Mouse (Mus musculus) right cerebral cortex, adult 18-20 months (tissue): ENCODE data around the gene Sept7.
A peak's percentile ranks its signal among the peaks of the same experiment; 100 is the strongest.
"Not testable (repeated sequence)": the region's sequence is repeated elsewhere in the genome, so short reads cannot be mapped to it uniquely, and the experiment has no call there.

Source experiments
- DNase-seq: peaks from one replicate; pipeline ENCODE4 v3.0.0; 2022; ENCODE audit warnings: mixed read lengths

Sept7 gene

DNA sequence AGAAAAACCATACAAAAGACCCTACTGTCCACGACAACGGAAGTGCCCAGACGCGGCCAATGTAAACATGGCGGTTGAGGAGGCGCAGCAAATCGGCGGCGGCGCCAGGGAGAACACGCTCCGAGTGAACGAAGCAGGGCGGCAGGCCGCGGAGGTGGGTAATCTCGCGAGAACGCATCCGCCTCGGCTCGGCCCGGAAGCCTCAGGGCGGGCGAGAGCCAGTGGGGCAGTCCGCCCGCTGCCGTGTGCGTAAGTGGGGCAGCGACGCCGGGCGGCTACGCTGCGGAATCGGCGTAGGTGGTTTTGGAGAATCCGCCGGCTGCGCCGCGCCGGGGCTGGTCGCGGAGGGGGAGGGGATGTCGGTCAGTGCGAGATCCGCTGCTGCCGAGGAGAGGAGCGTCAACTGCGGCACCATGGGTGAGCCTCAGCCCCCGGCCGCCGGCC is at the start of gene Sept7:
TSS of gene Sept7 (plus strand) at position 157 of the 444 bp plus-strand sequence.
- peak; percentile 99 for DNase-seq

DNA sequence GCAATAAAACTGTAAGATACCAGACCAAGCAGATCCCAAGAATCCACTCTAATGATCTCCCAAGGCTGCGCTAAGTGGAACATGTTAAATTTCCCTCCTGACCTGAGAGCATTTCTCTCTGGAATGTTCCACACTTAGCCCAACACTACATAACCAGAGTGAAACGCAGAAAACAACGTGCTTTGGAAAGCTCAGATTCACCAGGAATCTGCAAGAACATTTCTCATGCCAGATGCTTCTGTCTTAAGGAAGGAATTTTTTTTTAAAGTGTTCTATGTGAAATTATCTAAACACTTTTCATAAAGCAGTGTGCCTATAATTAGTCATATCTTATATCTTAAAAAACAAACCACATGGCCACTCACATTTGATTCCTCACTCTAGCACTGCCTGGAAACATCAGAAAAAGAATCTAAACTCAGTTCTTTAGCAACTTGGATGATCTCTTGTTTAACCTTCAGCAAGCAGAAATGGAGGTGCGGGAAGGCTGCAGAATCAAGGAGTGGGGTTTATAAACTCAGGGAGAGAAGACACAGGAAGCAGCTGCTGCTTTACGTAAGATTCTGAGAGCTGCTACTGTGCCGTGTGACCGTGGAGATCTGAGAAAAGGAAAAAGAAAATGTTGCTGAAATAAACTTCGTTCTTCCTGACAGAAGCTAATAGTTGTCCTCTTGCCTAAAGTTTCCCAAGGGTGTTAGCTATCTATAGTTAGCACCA is 44.0 kb upstream of the Sept7 start:
- DNase-seq = peak; percentile 78

DNA sequence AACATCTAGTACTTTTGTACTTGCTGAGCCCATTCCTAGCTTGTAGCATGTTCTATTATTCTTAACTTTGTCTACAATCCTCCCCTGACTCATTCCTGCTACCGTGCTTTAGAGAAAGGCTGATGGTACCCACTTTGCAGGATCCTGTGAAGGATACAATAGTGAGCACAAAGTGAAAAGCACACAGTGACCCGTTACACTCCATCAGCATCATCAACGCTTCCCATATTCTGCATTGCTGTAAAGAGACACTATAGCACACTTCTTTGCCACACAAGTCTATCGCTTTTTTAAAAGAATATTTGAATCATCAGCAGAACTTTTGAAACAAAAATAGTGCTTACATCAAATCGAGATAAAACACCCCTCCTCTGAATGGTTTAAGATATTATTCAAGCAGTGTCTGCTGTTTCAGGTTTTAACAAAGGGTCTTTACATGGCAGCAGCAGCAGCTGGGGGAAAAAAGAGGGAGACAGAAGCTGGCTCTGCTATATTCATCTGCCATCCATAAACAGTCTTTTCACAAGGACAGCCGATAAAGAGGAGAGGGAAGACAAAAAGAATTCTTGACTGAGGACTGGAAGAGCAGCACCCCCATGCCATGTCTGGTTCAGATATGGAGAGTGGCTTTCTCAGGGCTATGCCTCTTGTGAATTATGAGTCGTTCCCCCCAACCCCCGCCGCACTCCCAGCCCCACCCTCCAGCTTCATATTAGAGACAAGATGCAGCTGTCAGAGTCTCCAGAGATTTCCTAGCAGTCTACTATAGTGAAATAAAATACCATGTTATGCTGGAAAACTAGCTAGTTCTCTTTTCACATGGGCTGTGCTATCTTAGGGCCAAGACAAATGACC is 39.7 kb upstream of the Sept7 start:
- DNase-seq = no peak

DNA sequence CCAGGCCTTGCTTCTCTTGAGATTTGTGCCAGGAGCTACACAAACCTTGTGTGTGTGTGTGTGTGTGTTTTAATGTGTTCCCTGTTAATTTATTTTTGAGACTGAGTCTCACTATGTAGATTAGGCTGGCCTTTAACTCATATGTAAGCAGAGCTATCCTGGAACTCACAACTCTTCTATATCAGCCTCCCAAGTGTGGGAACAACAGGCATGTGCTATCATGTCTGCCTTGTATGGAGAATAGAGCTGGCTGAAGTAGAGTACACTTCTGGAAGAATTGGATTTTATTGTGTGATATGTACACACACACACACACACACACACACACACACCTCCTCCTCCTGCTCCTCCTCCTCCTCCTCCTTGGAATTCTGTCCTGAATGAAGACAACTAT is 39.1 kb upstream of the Sept7 start:
- DNase-seq = no peak

DNA sequence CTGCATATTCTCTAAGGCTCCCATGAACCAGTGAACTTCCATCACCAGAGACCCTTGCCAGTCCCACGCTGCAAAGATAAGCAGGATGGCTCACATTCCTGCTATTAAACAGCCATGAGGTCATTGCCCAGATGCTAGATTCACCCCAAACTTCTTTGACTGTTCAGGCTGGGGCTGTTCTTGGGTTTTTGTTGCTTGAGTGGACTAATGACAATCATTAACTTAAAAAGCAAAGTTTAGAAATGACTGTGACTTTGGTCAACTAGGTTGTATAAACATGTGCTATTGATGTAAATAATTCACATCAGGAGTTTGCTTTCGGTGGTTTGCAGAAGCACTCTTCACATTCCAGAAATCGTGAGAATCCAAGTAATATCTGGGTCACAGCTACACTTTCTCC is 36.8 kb upstream of the Sept7 start:
- no peak for DNase-seq

DNA sequence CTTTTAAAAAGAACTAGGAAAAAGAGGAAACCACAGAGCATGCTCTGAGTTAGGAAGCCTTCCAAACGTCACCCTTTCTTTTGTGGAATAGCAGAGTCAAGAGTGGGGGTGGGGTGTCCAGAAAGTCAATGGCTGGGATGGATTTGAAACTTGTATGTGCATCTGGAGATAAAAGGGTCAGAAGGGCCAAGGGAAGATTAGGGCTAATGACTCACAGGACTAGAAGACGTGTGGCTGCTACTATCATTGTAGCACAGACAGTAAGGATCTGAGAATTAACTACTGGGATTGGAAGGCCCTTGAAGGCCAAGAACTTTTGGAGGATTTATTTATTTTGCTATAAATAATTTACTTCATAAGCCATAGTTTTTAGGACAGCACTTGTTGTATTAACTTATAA is 36.0 kb upstream of the Sept7 start:
- no peak for DNase-seq

DNA sequence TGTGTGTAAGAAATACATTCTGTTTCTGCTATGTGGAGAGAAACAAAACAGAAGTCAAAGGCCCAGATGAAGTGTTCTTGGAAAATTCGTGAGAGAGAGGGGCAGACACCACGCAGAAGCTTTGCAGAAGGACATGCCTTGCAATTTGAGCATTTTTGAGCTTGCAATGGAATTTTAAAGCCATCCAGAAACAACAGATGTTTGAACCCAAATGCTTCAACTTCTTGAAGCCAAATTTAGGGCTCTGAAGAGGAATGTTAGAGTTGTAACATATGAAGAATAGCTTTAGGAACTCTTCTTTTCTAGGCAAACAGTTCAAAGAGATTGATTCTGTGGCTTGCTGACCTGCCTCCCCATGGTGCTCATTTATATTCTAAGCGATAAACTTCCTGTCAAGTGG is 33.3 kb upstream of the Sept7 start:
- peak; percentile 22 for DNase-seq

DNA sequence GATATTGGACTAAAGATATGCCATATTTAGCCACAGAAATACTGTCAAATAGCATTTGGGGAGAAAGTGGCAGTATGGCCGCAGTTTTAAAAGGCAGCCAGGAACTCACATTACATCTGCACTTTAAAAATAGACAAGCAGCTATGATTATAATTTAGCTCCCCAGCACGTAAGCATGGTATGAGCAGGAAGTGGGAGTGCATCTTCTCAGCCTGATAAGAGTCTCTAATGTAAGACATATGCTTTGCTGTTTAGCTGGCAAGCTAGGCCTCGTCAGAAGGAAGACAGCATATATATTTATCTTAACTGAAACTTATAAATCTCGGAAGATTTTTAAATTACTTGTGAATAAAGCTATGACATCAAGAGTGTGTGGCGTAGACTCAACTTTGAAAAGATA is 32.4 kb upstream of the Sept7 start:
- DNase-seq = peak; percentile 55

DNA sequence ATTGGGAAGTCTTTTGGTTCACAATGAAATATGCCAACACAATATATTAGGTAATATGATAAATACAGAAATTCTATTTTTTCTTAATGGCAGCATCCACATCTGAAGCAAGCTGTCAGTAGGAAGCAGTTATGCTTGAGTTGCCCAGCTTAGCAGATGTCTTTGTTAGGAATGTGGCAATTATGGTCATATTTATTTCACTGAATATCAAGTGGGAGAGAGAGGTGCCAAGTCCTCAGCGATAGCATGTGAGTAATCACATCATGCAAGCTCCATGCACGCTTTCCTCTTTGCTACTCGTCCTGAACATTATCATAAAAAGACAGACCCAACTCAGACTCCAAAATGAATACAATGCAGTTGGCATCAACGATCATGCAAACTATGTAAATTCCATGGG is 27.3 kb upstream of the Sept7 start:
- peak; percentile 41 for DNase-seq

DNA sequence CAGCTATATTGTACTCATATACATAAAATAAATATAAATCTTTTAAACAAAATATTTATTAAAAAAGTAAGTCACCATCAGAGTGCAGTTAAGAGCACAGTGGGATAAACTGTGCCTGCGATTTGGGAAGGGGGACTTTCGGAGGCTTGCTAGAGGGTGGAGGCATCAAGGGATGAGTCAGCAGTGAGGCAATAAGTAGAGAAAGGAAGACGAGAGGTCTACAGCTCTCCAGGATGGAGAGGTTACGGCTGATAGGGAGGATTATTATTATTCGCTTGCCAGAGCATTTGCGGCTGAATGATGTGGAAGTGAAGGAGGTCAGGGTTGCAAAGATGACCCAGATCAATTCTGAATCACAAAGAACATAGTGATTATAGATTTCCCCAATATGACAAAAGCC is 22.5 kb upstream of the Sept7 start:
- no peak for DNase-seq

DNA sequence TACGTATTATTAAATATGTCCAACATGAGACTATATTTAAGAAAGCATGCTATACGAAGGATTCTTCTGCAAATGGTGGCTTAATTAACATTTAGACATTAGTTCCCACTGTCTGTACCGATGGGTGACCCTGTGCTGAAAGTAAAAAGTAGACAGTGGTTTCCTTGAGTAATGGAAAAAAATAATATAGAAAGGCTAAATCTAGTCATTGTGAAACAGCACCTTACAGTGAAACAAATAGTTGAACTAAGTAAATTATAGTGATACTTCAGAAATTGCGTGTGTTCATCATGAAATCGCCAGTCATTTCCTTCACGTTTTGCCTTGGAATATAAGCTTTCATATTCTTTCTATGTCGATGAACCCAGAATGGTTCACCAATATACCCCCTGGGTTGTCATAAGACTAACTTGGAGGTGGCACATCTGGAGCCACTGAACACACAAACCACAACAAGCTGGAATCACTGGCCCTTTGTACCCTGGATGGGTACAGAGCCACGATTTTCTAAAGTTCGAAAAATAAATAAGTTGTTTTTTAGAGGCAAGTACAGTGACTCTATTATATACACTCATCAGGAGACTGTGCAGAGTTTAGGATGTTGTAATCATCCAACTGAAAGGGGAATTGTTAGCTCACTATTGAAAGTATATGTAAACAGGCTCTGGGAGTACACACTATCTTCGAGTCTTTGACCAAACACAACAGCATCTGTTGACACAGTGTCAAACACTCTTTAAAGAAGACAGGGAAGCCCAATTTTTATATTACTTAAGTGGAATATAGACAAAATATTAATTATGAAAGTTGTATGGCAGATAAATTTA is 21.8 kb upstream of the Sept7 start:
- DNase-seq = no peak

DNA sequence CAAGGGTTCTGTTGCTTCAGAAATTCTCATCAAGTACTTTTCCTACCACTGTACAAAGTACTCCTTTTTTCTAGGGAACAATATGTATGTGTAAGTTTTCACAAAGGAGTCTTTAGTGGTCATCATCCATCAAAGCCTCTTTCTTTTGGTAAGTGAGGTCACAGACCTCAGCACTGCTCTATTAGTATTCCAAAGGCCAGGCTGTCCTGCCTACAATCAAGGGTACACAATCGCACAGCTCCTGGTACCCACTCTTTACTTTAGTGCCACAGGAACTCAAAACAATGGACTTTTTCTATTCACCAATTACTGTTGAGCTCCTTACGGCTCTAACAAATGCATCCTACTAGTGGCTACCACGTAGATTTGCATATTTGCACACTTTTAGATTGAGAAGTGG is 11.2 kb upstream of the Sept7 start:
- no peak for DNase-seq

DNA sequence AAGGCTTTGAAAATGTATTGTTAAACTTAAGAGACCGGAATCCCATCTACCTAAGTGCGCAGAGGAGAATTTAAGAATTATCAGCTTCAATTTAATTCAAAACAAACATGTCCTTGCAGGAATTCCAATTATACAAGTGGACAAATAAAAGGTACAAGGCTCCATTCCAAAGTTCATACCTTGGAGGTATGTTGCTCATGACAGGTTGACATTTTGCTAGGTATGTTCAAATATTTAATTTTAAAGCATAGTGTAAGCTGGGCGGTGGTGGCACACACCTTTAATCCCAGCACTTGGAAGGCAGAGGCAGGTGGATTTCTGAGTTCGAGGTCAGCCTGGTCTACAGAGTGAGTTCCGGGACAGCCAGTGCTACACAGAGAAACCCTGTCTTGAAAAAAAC is 10.5 kb upstream of the Sept7 start:
- DNase-seq = not testable (repeated sequence)

DNA sequence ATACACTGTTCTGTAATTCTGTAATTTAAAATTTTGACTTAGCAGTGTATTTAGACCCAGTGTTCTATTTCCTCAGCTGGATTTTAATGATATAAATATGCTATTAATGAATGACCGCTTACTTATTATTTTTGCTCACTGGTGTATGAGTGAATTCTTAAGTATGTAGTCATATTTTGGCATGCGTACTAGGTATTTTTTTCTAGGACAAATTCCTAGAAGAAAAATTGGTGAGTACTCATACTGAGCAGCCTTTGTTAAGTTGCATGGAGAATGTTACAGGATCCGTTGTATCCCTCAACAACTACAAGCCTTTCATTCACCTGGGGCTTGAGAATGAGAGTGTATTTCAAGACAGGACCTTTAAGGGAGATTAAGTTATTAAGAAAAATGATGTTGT is 10.0 kb upstream of the Sept7 start:
- no peak for DNase-seq

DNA sequence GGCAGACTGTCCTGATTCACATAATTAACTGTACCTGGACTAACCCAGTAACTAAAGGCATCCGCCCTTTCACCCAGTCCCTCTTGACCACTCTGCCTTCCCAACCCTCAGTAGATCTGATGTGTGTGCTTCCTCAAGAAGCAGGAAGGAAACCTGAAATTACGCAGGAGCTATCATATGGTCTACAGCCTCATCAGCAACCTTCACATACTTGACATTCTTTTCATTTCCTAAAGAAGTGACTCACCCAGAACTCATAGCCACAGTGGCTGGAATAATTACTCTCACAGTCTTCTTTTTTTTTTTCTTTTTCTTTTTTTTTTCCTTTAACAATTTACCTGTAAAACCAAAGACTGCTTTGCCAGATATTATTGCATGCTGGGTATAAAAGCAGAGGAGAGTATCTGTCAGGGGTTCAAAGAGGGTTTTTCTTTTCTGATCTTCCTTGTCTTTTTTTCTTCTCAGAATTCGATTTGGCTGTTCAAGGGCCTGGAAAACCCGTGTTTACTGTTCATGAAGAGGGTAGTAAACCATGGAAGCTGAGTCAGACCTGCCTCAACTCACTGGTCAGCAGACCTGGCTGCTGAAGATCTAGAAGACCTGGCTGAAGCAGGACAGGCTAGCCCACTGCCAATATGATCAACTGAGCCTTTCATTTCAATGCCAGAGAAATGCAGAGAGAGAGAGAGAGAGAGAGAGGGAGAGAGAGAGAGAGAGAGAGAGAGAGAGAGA is 8.1 kb upstream of the Sept7 start:
- DNase-seq = no peak

DNA sequence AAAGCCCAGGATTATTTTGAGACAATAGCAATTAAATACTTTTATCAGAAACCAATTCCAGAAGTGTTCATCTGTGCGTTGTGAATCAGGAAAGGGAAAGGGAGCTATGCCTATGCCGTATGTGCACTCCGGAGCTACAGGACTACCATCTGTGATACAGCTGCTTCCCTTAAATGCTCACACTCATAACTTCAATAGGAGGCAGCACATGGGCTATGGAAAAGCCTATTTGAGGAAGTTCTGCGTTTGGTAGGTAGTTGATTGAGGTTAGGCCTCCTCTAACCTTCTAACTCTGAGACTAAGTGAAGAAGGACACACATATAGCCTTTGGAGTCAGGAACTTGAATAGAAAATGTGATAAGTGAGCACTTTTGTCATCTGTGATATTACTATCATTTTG is 7.1 kb upstream of the Sept7 start:
- DNase-seq = no peak

DNA sequence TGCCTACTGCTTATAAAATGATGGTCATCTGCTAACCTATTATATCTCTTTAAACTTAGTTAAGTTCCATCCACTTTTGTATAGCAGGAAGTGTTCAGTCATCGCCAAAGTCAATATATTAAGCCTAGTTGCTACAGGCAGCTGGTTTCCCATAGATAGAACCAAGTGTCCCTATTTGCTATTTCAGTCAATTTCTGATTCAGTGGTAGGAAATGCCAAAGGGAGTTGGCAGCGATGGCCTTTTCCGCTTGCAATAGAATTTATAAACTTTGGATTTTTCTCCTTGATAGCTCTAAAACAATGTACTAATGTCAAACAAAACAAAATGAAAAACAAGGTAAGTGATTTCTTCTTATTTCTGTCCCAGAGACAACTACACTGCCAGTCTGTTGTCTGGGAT is 5.7 kb upstream of the Sept7 start:
- peak; percentile 21 for DNase-seq

DNA sequence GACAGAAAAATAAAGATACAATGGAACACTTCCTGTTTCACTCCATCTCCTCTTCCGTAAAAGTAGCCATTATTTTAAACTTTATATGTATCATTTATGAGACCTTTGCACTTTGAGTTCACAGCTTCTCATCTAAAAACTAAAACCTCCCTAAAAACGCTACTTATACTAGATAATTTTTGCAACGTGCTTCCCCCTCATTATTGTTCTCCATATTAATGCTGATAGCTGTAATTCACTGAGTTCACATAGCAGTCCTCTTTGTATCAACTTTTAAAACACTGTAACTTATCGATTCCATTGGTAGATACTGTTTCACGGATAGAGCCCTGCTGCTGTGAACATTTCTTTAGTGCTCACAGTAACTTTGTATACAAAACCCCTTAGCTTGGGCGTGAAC is 1.1 kb upstream of the Sept7 start:
- no peak for DNase-seq

DNA sequence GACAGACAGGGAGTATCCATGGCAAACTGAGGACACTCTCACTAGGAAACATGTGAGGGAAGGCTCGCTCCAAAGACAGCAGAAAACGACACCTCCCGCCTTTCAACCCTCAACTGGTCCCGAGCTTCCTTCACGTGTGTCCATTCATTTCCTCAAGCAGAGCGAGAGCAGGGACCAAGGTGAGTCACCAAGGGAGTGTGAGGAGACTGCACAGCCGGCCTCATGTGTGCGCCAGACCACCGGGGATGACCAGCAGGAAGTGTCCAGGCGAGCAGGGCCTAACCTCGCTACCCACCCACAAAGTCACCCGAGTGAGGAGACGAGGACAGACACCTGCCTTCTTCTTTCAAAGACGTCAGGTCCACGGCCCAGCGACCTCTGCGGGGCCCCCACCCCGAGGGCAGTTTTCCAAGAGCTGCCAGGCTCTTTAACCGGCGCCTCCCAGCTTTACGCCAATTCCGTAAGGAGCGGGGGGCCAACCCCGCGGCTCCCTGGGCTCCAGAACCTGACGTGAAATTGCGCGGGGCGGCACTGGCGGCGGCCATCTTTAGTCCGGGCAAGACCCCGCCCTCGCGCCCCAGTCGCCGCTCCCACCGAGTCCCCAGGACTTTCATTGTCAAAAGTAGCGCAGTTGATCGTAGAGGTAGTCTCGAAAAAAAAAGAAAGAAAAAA is 492 bp upstream of the Sept7 start:
- DNase-seq = peak; percentile 93

DNA sequence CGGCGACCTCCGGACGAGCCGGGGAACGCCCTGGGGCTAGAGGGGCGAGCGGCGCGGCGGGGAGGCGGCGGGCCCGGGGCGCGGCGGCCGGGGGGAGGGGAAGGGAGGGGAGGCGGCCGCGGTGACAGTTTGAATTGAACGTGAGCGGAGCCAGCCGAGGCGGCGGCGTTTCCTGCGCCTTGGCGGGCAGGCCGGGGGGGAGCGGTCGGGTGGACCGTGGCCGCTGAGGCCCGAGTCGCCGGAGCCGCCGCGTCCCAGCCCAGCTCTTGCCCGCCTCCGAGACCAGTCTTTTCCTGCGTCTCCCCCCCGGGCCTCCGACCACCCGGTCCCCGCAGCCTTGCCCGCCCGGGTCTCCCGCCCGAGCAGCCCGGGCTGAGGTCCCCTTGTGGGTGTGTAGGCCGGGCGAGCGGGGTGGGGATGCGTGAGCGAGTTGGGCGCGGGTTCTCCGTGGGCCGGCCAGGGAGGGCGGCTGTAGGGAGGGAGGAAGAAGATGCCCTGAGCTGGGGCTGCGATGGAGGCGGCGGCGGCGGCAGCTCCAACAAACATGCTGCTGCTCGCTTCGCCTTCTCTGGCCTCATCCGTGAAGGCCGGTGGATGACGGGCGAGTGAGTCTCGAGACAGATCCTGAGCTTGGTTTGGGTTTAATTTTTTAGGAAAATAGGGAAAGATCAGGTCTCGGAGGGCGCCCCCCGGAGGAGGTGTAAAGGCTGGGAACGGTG is 679 bp downstream of the Sept7 start:
- DNase-seq = peak; percentile 62

DNA sequence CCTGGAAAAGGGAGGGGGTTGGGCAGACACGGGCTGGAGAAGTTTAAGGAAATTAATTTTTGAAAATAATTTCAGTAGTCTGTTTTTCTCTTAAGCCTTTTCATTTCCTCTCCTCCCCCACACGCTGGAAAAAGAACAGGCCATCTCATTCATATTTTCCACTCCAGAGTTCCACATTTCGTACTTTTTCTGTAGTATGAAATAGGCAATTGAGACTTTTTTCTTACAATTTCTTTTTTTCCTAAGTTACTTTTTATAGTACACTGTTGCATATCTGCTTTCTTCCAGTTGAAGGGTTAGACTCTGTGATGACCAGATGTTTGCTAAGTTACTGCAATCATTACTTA is 1.2 kb downstream of the Sept7 start:
- no peak for DNase-seq

DNA sequence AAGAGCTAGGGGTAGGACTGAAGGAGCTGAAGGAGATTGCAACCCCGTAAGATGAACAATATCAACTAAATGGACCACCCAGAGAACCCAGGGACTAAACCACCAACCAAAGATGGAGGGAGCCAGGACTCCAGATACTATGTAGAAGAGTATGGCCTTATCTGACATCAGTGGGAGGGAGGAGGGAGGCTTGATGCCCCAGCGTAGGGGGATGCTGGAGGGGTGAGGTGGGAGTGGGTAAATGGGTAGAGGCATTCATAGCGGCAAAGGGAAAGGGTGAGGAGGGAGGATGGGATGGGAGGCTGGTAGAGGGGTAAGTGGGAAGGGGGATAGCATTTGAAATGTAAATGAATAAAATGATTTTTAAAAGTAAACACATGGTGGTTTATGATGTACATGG is 8.2 kb downstream of the Sept7 start:
- DNase-seq = no peak
